In genomic region chr11:46311181-46311702, GRCm38 (mm10) we compare ENCODE assay signal across 7 mouse cellular contexts. TPM values are rescaled to one million over a fixed set of nuclear protein-coding genes. Genes with fewer than 3 reads are reported as not detected.
DNase-seq lines count a peak whose midpoint lies in the region; ATAC-seq and TF ChIP-seq lines count a peak whose summit lies in the region.

No protein-coding gene starts in this region.

- H3K27me3 ChIP-seq in neural tube, embryonic 11.5 days (ENCODE audit: control insufficient read depth, insufficient read depth, low read length) = no peaks in the 10 kb centered on the region
- H3K27me3 ChIP-seq in forebrain, embryonic 12.5 days = no peaks in the 10 kb centered on the region
- peaks cover 6% of the 10 kb centered on the region; the same call in 1 of the 2 replicates for H3K27me3 ChIP-seq in limb, embryonic 12.5 days

- H3K4me2 ChIP-seq in neural tube, embryonic 11.5 days (ENCODE audit: low read depth) = peak overlapping the region; percentile 93
- H3K4me2 ChIP-seq in forebrain, embryonic 12.5 days = peak overlapping the region; percentile 92
- H3K4me2 ChIP-seq in limb, embryonic 12.5 days = peak overlapping the region; percentile 96

- no peak for ATAC-seq in neural tube, embryonic 11.5 days (ENCODE audit: insufficient read depth, low FRiP score, low TSS enrichment)
- no peak for ATAC-seq in forebrain, embryonic 12.5 days (ENCODE audit: low FRiP score)
- no peak for ATAC-seq in limb, embryonic 12.5 days (ENCODE audit: insufficient number of reproducible peaks, insufficient read depth, low FRiP score, low TSS enrichment, low read depth)

- TF ChIP-seq POLR2A in brain, embryonic 14.5 days (IDR thresholded peaks at IDR 0.05; ENCODE audit: borderline replicate concordance, extremely low read depth, insufficient read depth, insufficient read length, poor library complexity, severe bottlenecking) = no peak

- H3K27ac ChIP-seq in neural tube, embryonic 11.5 days (ENCODE audit: low read depth, low read length) = no peak overlapping the region
- H3K27ac ChIP-seq in forebrain, embryonic 12.5 days = peak overlapping the region; percentile 85
- no peak overlapping the region for H3K27ac ChIP-seq in limb, embryonic 12.5 days

- H3K4me1 ChIP-seq in neural tube, embryonic 11.5 days (ENCODE audit: control insufficient read depth, insufficient read depth, low read length) = peaks cover 14% of the 10 kb centered on the region
- H3K4me1 ChIP-seq in forebrain, embryonic 12.5 days = peaks cover 33% of the 10 kb centered on the region
- peaks cover 44% of the 10 kb centered on the region for H3K4me1 ChIP-seq in limb, embryonic 12.5 days (replicated peaks)

- peak overlapping the region; percentile 74 for H3K9ac ChIP-seq in neural tube, embryonic 11.5 days (ENCODE audit: low read length)
- peak overlapping the region; percentile 94 for H3K9ac ChIP-seq in forebrain, embryonic 12.5 days
- H3K9ac ChIP-seq in limb, embryonic 12.5 days (replicated peaks) = peak overlapping the region; percentile 77

- DNase-seq in neural tube, embryonic 11.5 days (ENCODE audit: low spot score) = peak; percentile 20
- DNase-seq in neural tube, embryonic 10.5 days (ENCODE audit: extremely low spot score, low spot score) = no peak
- DNase-seq in brain, embryonic 14.5 days (ENCODE audit: low read depth) = peak; percentile 54
- DNase-seq in natural killer cell, adult 2 months (ENCODE audit: low spot score in 2 of 2) = peak; percentile 61 to 62
- no peak for DNase-seq in layer of hippocampus, postnatal 14 days (ENCODE audit: low spot score in 2 of 2)

- H3K9me3 ChIP-seq in neural tube, embryonic 11.5 days (ENCODE audit: control insufficient read depth, low read length) = no peaks in the 10 kb centered on the region
- H3K9me3 ChIP-seq in forebrain, embryonic 12.5 days = no peaks in the 10 kb centered on the region
- H3K9me3 ChIP-seq in limb, embryonic 12.5 days = no peaks in the 10 kb centered on the region

- TF ChIP-seq CTCF in brain, embryonic 14.5 days (IDR thresholded peaks at IDR 0.05; ENCODE audit: borderline replicate concordance, extremely low read depth, insufficient read depth, insufficient read length) = no peak

- no peaks in the 10 kb centered on the region for H3K36me3 ChIP-seq in neural tube, embryonic 11.5 days (ENCODE audit: control insufficient read depth, insufficient read depth, low read length)
- no peaks in the 10 kb centered on the region; the same call in 1 of the 2 replicates for H3K36me3 ChIP-seq in forebrain, embryonic 12.5 days (replicated peaks)
- H3K36me3 ChIP-seq in limb, embryonic 12.5 days = no peaks in the 10 kb centered on the region

- 12% methylated on average over 14 of the region's 14 CpGs for WGBS in neural tube, embryonic 11.5 days
- 4% methylated on average over 14 of the region's 14 CpGs for WGBS in forebrain, embryonic 12.5 days
- WGBS in limb, embryonic 12.5 days = 8% methylated on average over 14 of the region's 14 CpGs

- peak overlapping the region; percentile 77 for H3K4me3 ChIP-seq in neural tube, embryonic 11.5 days (ENCODE audit: low read depth, low read length)
- H3K4me3 ChIP-seq in forebrain, embryonic 12.5 days (replicated peaks) = peak overlapping the region; percentile 79
- H3K4me3 ChIP-seq in limb, embryonic 12.5 days (replicated peaks) = peak overlapping the region; percentile 77

RNA-seq across cellular contexts. Expression of gene Cyfip2, which starts 1.4 kb away (rescaled TPM):
- 55.8 and 66.4 TPM in 2 replicates for polyA plus RNA-seq in neural tube, embryonic 11.5 days (2014; fragmentation: Nextera tagmentation; extraction: Ambion mirVana)
- polyA plus RNA-seq in brain, embryonic 14.5 days (2012; rRNA removed) = 35.9 and 75.9 TPM in 2 replicates
- polyA plus RNA-seq in forebrain, embryonic 12.5 days (2016; fragmentation: Nextera tagmentation; extraction: Ambion mirVana) = 55.7 and 64.2 TPM in 2 replicates
- polyA plus RNA-seq in limb, embryonic 12.5 days (2016; fragmentation: Nextera tagmentation; extraction: Ambion mirVana) = 18.3 and 19.9 TPM in 2 replicates
- total RNA-seq in layer of hippocampus, postnatal 14 days (2021) = 100 to 1,000 TPM; 362 to 381 TPM

Comparison
In these comparisons a context has a peak if more than half of its experiments do, and no peak if none do; other contexts are left out.
1. DNase-seq: peak in neural tube, embryonic 11.5 days (single experiment), brain, embryonic 14.5 days (single experiment) and natural killer cell, adult 2 months (2 of 2); none in neural tube, embryonic 10.5 days (single experiment) and layer of hippocampus, postnatal 14 days (0 of 2).
2. Peak in every context shown above with its lines, with median percentiles within 50 percentile points of each other: H3K4me2 ChIP-seq, H3K4me3 ChIP-seq and H3K9ac ChIP-seq.